Mouse (Mus musculus) layer of hippocampus, postnatal 36 days (tissue): Measurements from ENCODE around the gene Vmn1r21. TPM values are rescaled to one million over a fixed set of nuclear protein-coding genes. Genes with fewer than 3 reads are reported as not detected.
A peak's percentile ranks its signal among the peaks of the same experiment; 100 is the strongest.
"Not testable (repeated sequence)": the region's sequence is repeated elsewhere in the genome, so short reads cannot be mapped to it uniquely, and the experiment has no call there.

Experiments
- DNase-seq, 2 experiments: peaks; one replicate each; pipeline ENCODE4 v3.0.0; 2022
- total RNA-seq, 2 experiments: library from RNA; stranded (reverse); gene quantifications; 2 replicates each; pipeline ENCODE4 v1.2.3; 2021

Gene Vmn1r21
- not detected for total RNA-seq

DNA sequence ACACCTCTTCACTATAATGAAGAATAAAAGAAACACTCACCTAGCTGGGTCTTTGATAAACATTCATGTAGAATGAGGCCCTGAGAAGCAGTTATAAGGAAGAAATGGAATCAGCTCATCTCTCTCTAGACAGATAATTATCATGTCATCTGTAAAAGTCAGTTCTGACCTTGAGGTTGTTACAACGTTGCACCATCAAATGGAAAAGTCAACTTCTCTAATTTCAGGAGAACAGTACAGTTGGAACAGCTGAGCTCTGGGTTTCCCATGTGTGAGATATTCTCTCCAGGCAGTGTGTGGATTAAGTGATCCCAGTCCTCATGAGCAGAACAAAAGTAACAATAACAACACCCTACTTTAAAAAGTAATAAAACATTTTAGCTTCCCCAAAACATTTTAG lies at the start of gene Vmn1r21:
TSS of gene Vmn1r21 (minus strand) at position 58 of the 400 bp plus-strand sequence.
- DNase-seq, result no peak

DNA sequence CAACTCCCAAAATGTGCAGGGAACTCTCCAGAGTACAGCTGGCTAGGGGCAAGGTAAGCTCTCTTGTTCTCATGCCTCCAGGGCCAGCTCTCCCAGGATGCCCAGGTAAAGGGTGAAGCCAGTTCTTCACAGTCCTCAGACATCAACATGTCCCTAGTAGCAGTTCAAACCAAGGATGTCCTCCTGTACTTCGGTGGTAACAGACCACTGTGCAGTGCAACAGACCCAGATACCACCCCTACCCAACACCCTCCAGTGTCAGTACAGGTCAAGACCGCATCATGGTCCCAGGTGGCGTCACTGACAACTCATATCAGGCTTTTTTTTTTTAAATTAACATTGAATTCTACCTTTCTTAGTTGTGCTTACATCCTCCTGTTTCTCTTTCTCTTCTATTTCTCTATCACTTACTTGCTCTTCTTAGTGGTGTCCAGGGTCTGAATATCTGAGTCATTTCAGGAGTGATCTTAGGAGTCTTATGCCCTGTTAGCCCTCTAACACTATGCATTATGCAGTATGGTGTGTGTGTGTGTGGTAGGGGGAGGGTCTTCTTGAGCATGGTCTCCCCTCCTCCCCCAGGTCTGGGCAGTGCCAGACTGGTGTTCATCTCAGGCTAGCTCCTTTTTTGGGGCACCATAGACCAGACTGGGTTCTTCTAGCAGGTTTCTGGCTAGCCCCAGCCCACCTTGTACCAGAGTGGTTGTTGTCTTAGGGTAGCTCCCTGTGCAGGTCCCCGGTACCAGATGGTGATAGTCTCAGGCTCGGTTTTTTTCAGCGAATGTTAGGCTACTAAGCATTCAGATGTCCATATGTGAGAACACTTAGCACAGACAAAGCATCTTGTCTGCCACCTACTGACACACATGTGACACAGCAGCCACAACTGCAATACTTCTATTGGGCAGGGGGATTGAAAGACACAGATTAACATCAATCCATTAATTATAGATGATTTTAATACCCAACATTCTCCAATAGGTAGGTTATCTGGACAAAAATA lies 9.2 kb upstream of the Vmn1r21 start:
- peak in 1 of 2 experiments; percentile 7 for DNase-seq

DNA sequence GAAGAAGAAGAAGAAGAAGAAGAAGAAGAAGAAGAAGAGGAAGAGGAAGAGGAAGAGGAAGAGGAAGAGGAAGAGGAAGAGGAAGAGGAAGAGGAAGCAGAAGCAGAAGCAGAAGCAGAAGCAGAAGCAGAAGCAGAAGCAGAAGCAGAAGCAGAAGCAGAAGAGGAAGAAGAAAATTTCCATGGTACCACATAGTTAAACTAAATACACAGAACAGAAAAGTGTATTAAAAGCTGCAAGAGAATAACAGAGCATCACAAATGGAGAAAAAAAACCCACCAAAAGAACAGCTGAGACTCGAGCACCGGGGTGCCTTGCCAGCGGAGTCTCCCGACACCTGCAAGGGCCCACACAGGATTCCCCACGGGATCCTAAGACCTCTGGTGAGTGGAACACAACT lies 1.0 kb upstream of the Vmn1r21 start:
- not testable (repeated sequence) for DNase-seq

DNA sequence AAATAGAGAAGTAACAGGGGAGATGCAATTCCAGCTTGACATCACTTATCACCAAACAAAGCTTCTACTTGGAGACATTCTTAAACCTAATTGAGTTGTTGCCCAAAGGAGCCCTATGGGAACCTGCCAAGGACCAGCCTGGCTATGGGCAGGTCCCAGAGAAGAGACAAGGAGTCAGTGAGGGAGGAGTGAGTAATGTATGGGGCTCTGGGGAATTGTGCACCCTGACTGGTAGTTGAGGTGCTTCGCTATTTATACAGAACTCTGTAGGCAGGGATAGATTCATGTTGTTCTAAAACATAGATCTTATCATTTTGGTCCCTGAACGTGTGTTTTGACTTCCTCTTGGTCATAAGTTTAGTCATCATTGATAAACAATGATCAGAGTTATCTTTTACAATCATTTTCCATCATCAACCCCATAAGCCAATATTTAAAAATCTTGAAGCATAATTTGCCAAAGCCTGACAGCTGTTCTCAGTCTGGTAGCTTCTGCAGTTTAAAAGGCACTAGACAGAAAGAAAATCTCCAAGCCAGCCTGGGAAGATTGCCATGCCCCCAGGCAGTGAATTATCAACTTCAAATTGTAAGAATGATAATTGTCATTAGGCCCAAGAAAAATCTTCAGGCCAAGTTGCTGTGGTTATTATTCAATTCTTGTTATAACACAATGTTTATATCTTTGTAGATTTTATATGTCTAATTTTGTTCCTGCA lies 10.3 kb downstream of the Vmn1r21 start:
- DNase-seq, result no peak

DNA sequence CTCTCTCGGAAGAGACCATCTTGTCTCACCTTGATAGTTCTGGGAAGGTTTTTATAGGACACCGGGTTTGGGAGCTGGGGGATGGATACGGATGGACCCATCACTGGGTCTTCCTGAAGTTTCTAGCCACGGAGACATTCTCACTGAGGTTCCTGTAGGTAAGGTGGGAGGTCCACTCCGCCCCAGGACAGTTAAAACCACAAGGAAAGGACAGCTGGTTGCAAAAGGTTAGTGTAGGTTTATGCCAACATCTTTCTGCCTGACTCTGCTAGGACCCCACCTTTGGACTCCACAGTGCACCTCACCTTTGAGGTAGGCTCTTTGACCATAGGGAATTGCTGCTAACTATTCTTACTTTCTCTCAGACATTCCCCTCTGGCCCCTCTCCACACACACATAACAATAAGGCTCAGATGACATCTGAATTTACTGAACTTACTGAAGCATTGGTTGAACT lies 24.9 kb downstream of the Vmn1r21 start:
- DNase-seq, result no peak

DNA sequence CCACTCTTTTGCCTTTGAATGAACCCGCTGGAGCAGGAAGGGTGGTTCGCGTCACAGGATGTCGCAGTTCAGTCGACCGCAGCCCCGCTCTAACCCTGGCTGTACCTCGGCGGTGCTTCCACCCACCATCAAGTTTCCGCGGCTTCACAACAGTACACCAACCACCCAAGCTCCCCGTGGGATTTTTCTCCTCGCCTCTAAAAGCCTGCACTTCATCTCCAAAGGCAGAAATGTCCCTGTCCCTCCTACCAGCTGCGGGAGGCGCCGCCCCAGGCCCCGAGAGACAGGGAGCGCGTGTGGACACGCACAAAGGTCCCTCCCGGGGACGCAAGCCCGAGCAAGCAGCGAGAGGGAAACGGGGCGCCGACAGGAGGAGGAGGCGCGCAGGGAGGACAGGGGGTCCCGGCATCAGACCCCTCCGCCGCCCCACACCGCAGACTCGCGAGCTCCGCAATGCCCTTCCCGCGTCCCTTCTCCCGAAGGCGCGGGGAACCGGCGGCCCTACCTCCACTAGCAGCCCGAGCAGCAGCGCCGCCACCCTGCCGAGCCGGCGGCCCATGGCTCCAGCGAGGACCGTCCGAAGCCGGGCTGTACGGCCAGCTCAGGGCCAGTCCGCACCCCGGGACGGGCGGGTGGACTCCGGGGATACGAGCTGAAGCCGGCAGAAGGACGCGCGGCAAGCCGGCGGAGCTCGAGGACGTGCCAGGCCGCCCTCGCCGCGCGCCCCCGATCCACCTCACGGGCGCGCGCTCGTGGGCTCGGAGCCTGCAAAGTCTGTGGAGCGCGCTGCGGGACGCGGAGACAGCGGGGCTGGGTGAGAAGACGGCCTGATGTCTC lies 25.5 kb downstream of the Vmn1r21 start, which contains the start of gene Vopp1:
TSS of gene Vopp1 (minus strand) at position 738 of the 837 bp plus-strand sequence.
- DNase-seq, result peak; percentile 78 to 79

DNA sequence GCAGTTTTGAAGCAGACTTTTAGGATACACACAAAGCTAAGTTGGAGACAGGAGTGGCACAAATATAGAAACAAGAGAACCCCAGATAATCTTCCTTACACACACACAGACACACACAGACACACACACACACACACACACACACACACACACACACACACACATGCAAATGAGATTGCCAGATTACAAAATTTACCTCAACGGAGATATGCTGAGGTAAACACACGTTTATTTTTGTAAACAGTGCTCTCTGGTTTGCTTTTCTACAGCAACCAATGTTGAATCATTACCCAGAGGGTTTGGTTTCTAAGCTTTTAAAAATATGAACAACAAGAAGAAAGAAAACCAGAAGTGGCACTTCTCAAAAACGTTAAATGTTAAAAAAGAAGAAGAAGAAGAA lies 26.7 kb downstream of the Vmn1r21 start:
- DNase-seq, result no peak

DNA sequence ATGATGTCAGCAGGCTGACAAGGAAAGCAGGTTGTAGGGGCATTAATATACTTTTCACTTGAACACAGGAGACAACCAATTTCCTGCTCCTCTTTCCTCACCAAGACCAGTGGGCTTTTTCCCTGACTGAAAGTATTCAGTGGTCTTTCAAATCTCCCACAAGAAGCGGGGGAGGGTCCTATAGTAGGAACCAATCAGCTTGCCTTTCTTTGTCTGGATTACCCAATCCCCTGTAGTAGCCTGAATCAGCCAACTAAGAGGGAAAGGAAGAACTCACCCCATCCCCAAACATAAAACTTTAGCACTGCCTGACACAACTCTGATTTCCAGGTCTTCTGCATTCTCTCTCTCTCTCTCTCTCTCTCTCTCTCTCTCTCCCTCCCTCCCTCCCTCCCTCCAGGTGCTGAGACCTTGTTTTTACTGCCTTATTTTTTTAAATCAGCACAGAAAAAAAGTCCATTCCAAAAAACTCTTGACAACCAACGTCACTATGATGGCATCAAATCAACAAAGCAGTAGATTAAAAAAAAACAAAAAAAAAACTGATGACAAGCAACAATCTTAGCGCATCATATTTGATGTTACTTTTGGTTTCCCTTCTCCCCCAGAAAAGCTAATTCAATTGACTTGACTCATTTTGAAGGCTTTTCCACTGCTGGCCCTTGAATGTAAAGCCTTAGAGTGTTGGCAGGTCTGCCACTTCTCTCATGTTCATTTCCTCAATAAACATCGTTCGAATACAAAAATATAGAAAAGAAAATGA lies 27.3 kb downstream of the Vmn1r21 start:
- no peak for DNase-seq

DNA sequence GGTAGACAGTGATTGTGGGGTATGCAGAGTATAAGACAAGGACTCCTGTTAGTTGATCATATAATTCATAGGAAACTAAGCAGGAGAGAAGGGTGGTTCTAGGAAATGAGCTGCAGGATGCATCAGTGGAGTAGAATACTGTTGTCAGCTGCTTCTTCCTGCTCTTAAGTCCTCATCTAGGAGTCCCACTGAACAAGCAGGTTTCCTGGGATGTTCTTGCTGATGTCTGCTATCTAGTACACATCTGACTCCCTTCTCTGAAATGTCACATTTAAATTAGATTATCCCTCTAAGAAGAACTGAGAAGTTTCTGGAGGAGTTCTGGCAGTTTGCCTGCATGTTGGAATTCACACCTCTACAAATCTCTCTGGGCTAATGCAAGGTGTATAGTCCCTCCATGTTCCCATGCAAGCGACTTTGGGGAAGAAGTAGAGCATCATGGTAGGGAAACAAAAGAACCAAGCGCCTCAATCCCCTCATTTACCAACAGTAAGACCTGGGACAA lies 35.7 kb downstream of the Vmn1r21 start:
- no peak for DNase-seq

DNA sequence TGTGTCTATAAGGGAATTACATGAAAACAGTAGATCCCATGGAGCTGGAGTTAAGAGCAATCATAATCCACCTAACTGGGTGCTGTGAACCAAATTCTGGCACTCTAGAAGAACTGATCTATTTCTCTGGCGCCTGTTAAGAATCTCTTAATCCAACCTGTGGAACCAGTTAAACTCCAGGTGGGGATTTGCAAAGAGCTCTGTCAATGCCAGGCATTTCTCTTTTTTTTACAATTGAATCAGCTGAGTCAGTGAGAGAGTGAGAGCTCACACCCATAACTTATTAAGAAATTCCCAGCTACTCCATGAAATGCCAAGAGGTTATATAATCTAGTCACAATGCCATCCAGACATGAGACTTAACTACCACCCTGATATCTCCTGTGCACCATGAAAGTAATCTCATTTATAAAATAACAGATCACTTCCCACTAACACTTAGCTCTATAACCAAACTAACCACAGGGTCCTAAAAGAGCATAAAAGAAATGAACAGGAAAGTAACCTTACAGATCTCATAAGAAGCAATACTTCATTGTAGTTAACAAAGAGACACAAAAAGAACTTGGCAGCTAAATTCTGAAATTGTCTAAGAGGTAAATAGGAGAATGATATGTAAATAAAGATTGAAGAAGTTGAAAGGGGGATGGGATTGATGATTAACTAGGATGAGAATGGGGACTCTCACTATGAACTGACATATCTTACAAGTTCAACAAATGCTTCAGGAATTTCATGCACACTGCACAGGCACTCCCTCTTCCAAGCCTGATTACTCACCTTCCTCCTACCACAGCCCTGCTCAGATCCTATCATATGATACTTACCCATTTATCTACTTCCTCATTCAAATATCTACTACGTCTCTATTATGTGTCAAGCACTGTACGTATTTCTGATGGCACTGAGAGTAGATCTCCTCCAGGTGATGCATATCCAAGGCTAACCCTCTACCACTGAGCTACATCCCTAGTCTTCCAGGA lies 38.1 kb downstream of the Vmn1r21 start:
- no peak for DNase-seq

DNA sequence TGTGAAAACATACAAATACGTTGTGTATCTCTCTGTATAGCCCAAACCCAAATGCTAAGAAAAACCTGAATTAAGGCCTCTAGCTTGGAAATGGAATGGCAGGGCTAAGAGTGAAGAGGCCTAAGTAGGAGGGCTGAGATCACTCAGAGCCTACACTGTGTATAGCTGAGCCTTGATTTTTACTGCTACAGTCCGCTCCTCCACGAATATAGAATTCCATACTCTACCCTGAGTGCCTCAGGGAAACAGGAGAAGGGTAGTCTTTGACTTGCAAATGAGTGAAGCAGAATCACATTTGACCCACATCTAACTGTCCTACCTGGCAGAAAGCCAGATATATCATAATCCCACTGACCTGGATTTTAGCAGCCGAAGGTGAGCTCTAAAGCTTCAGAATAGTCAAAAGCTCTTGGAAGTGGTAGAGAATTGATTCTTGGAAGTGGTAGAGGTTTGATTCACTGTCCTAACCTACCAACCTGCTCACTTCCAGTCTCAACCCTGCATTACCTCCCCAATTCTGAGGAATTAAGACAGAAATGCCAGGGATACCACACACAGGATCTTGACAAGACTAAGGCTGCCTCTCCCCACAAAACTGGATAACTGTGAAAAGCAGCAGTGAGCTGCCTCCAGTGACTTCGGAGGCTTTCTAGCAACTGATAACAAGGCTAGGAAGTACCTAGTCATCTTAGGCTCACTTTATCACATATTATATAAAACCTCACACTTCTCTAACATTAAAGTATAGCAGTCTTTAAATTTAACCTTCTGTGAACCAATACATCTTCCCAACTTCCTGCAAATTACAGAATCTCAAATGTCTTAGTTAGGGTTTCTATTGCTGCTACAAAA lies 44.7 kb downstream of the Vmn1r21 start:
- no peak for DNase-seq

DNA sequence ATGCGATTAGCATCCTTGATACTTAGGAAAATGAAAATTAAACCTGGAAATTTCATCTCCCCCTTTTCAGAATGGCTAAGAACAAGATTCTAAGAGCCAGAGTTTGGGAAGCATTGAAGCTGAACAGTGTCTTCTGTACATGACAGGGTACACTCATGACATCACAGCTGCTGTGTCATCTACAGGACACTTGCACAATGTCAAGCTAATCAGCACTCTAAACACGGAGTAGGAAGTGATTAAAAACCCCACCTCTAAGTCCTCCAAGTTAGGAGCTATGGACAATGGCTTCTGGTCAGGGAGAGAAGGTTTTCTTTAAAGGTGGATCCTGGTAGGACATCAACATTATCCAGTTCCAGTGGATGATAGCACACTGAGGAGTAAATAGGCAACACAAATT lies 47.0 kb downstream of the Vmn1r21 start:
- DNase-seq, result no peak

DNA sequence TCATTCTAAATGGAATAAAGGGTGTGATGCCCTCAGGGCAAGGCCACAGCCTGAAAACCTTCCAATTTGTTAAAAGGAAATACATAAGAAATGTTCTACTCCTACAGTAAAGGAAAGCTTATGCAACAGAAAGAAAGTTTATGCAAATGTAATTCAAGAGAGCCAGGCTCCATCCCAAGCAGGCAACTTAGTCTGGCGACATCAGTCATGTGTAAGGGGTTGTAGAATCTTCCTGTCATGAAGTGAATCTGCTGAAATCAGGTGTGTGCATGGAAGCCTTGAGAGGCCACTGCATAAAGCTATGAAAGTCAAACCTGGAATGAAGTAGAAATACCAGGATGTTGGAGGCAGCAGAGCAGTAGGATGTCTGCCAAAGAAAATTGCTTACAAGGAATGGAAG lies 51.2 kb downstream of the Vmn1r21 start:
- no peak for DNase-seq

DNA sequence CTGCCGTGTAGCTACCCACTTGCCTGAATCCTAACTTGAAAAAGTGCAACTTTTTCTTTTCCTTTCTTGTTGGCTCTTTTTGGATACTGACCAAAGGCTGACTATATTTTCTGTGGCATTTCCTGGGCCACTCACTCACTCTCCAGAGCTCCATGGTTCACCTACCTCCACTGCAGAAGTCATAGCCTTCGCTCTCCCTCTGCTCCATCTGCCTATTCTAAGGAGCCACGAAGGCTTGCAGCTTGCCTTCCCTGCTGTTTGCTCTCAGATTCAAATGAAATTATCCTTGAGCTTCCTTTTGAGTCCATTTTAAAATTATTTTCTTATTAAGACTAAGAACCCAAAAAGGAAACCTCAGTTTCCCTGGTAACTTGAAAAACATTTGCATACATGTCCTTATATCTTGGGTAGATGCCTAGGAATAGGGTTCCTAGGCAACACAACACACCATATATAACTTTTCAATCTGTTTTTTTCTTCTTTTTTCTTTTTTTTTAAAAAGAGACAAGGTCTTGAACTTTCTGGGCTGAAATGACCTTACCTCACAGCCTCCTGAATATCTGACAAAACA lies 53.2 kb downstream of the Vmn1r21 start:
- no peak for DNase-seq

DNA sequence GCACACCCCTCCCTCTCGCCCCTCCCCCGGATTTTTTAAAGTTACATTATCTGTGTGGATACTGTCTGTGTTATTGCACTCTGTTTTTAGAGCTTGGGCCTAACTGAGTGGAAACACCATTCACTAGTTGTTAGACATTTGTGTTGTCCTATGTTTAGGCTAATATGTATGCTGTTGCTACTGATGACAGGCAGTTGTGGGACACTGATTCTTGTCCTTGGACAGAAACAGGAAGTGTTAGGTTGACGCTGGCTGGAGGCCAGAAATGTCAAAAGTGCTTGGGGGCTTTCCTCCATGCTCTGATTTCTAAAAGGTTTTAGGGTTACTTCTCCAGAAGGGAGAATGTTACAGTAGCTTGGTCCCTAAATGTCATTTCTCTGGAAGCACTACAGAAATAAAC lies 54.3 kb downstream of the Vmn1r21 start:
- no peak for DNase-seq
